Mouse (Mus musculus) layer of hippocampus, postnatal 25 days (tissue): ENCODE measurements around the gene Phpt1. TPM values are rescaled to one million over a fixed set of nuclear protein-coding genes. Genes with fewer than 3 reads are reported as not detected.

Experiments used
- DNase-seq, 2 experiments: peaks; one replicate each; pipeline ENCODE4 v3.0.0; 2022; ENCODE audit warnings: mixed read lengths in 2 of 2, low spot score in 1 of 2; ENCODE audit errors: extremely low spot score in 1 of 2
- total RNA-seq, 2 experiments: library from RNA; stranded (reverse); gene quantifications; 2 replicates each; pipeline ENCODE4 v1.2.3; 2021

The Phpt1 gene
- 10 to 100 TPM; 67.9 to 75.4 TPM for total RNA-seq

GRCm38 (mm10) chr2:25574579-25575431 is at the start of gene Phpt1, which contains the start of gene Mamdc4:
Gene Phpt1 (minus strand): TSS chr2:25575224.
Gene Mamdc4 (minus strand): TSS chr2:25574845.
- peak; percentile 87 to 96 for DNase-seq

- DNase-seq: peak; percentile 58 to 72
These were observed 46.5 kb upstream of the Phpt1 start, which contains the start of gene Tmem141 for GRCm38 (mm10) chr2:25621229-25622200. Gene Tmem141 (minus strand): TSS chr2:25622005.

GRCm38 (mm10) chr2:25620852-25621228 is 45.8 kb upstream of the Phpt1 start:
- DNase-seq: no peak

- DNase-seq: no peak
These were observed 45.4 kb upstream of the Phpt1 start for GRCm38 (mm10) chr2:25620386-25620785.

GRCm38 (mm10) chr2:25617578-25617977 is 42.6 kb upstream of the Phpt1 start, which contains the start of gene Ccdc183:
Gene Ccdc183 (minus strand): TSS chr2:25617678.
- no peak for DNase-seq

- DNase-seq: no peak
These were observed 41.4 kb upstream of the Phpt1 start for GRCm38 (mm10) chr2:25616398-25616797.

DNA sequence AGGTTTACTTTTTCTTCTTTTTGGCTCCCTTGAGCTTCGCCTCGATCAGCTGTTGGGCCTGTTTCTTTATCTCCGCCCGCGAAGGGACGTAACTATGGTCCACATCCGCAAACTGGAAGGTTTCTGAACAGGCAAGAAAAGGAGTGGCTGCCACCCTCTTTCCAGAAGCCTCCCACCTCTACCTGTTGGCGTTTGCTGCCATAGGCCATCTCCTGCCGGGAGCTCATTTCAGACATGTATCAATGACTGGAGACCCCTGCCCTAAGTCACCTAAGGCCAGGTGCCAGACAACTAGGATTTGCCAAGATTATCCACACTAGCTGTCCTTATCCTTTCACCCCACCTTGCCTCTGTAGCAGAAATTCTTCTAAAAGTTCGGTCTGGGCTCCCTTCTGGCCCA is 33.6 kb upstream of the Phpt1 start:
- DNase-seq: no peak

DNA sequence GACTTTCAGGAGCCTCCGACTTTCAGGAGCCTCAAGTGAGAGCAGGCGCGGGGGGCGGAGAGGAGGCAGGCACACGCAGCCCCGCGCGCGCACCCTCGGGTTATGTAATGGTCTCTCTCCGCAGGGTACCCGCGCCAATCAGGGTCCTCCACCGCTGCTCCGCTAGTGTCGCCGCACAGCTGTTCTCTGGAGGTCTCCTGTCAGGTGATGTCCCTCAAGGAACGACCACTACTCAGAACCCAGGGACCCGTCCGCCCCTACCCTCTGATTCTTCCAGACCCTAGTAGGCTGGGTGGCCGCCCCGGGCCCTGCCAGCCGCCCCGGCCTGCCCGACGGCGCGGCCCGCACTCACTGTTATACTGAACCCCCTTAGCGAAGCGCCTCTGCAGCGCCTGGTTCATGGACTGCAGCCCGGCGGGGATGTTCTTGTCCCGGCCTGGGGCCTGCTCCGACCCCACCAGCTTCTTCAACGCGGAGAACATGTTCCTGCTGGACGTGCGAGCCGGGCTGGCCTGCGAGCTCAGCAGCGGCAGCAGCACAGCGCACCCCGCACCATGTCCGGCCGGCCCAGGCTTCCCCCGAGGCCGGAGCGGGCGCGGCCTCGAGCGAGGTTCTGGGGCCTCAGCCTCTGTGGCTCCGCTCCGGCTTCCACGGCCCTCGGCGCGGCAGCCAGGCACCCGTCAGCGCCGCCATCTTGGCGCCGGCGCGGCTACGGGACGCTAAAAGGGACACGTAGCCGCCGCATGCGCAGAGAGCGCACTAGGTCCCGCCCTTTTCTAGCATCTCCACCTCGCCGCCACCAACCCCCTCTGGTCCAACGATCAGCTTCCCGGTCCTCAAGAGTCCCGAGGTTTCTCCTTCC is 33.0 kb upstream of the Phpt1 start, which contains the start of gene Rabl6:
Rabl6 (minus strand) TSS at position 761 of the 862 bp plus-strand sequence.
- DNase-seq: peak; percentile 80 to 91

DNA sequence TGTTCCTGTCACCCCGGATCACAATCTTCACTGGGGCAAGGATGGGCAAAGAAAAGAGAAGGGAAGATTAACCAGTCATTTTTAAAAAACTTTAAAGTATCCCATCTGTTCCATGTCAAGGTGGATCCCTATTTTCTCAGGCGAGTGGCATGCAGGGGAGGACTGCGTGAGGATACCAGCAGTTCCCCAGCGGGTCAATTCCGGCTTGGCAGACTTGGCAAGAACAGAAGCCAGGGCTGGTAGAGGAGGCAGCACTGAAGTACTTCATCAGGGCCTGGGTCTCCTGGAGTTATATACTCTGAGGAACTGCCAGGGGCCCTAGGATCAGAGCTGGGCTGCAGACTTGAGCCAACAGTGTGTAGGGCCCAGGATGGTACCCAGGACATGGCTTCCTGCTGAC is 27.5 kb upstream of the Phpt1 start:
- no peak for DNase-seq

GRCm38 (mm10) chr2:25600037-25600436 is 25.0 kb upstream of the Phpt1 start:
- no peak for DNase-seq

GRCm38 (mm10) chr2:25598749-25599148 is 23.7 kb upstream of the Phpt1 start:
- no peak for DNase-seq

- no peak for DNase-seq
These were observed 21.9 kb upstream of the Phpt1 start for GRCm38 (mm10) chr2:25596765-25597510.

DNA sequence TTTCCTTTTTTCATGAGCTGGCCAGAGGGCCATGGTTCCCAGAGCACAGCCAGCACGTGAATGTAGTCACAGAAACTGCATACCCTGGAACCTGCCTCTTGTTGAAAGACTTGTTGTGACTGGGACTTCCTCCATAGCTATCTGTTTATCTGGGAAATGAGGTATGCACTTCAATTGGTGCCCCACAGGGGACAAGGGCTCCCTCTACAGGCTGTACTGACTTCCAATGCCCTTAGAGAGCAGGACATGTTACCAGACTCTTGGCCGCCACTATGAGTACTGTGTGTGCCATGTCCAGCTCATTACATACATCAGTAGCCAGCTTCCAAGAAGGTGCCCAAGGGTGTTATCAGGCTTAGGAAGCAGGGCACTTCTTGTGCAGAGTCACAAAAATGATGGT is 16.8 kb upstream of the Phpt1 start:
- DNase-seq: no peak

GRCm38 (mm10) chr2:25588227-25588907 is 13.3 kb upstream of the Phpt1 start:
- DNase-seq: no peak

DNA sequence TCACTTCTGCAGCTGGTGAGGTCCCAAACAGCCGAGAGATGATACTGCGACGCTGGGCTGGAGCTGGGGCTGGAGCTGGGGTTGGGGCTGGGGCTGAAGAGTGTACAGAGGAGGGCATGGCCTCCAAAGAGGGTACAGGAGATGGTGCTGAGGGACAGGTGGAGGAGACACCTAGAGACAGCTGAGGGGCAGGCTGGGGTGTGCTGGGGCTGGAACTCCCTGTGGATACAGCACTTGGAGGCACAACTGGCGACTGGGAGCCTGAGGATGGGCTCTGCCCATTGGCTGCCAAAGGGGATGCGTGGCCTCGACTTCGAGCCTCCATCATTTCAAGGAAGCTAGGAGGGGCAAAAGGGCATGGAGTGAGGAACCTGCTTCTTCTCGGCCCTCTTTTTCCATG is 12.3 kb upstream of the Phpt1 start:
- no peak for DNase-seq

DNA sequence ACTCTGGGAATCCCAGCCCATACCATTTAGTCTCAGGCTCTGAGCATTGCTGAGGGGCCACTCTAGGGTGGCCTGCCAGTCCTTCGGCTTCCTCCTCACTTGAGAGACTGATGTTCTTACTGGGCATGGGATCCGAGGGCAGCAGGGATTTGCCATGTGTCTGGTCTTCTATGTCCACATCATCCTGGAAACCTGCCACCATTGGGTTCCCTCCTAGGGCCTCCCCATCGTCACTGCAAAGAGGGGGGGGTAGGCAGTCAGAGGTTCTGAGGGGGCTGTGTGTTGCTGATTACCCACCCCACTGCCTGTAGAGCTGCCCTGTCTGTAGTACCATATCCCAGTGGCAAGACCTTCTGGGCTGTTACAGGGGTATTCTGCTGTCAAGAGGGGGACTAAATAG is 10.6 kb upstream of the Phpt1 start:
- DNase-seq: no peak

DNA sequence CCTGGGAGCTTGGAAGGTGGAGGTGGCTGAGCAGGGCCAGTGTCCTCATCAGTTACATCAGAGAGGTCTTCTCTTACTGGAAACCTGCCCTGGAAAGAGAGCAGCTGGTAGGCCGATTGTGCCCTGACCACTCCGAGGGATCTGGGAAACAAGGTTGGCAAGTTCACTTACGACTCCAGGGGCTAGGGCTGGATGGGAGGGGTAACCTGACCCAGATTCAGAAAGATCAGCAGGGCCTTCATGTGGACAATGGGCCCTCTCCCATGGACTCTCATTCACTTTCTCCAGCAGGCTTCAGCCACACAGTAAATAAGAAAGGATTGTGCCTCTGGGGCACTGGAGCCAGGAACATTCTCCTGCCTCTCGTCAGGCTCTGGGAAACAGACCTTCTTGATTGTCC is 9.8 kb upstream of the Phpt1 start:
- no peak for DNase-seq

GRCm38 (mm10) chr2:25584152-25584551 is 9.1 kb upstream of the Phpt1 start:
- DNase-seq: no peak

DNA sequence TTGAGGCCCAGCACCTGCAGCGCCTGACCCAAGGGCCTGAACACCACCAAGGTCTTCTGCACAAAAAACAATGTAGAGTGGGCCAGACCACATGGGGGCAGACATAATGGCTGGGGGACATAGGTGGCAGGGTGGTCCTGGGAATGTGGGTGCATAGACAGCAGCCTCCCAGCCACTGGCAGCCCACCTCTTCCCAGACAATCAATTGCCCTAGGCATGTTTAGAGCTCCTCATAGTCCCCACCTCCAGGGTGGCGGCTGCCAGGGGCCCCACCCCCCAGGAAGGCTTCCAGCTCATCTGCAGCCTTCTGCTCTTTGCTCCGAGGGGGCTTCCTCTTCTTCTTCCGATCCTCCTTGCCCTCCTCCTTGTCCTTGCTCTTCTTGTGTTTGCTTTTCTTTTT is 8.5 kb upstream of the Phpt1 start:
- DNase-seq: no peak
